Mouse (Mus musculus) spleen, adult 10 weeks (tissue): ENCODE results near the gene Fmnl1. TPM values are rescaled to one million over a fixed set of nuclear protein-coding genes. Genes with fewer than 3 reads are reported as not detected.

Experiments used
- polyA plus RNA-seq: library from polyadenylated mRNA; stranded (reverse); fragments of 350-450 nt; fragmentation: Illumina TruSeq; extraction: RNeasy Lipid Tissue Mini Kit (QIAGEN cat#74804); gene quantifications from one replicate; pipeline ENCODE4 v1.2.3, GENCODE M21; 2015; ENCODE audit warnings: low replicate concordance; ENCODE audit not compliant: insufficient read depth

Gene Fmnl1
- polyA plus RNA-seq, result 175 TPM

GRCm38 (mm10) chr11:103170494-103171285, at the start of gene Fmnl1:
TSS of gene Fmnl1 (plus strand) at chr11:103171107.

GRCm38 (mm10) chr11:103131701-103132575, 39.0 kb upstream of the Fmnl1 start, which contains the start of gene Hexim2:
TSS of gene Hexim2 (plus strand) at chr11:103132429.

GRCm38 (mm10) chr11:103208458-103208857, 37.6 kb downstream of the Fmnl1 start, which contains the start of gene 1700023F06Rik:
TSS of gene 1700023F06Rik (minus strand) at chr11:103208558.

GRCm38 (mm10) chr11:103217790-103218516, 47.0 kb downstream of the Fmnl1 start, which contains the start of gene Spata32:
TSS of gene Spata32 (minus strand) at chr11:103218432.

Other genes with a start within 250 kb of the Fmnl1 start
- 2.7 TPM for gene Kif18b, start 246.0 kb upstream of the Fmnl1 start, polyA plus RNA-seq
- not detected for gene C1ql1, start 224.4 kb upstream of the Fmnl1 start, polyA plus RNA-seq
- 48.5 TPM for gene Nmt1, start 142.9 kb upstream of the Fmnl1 start, polyA plus RNA-seq
- 14.3 TPM for gene Dcakd, start 142.8 kb upstream of the Fmnl1 start, polyA plus RNA-seq
- 0.93 TPM for gene Plcd3, start 69.4 kb upstream of the Fmnl1 start, polyA plus RNA-seq
- 17.7 TPM for gene Acbd4, start 69.4 kb upstream of the Fmnl1 start, polyA plus RNA-seq
- gene Hexim1, start 54.9 kb upstream of the Fmnl1 start, polyA plus RNA-seq, result 16.5 TPM
- 0.75 TPM for gene Hexim2, start 38.7 kb upstream of the Fmnl1 start, polyA plus RNA-seq
- not detected for gene 1700023F06Rik, start 37.5 kb downstream of the Fmnl1 start, polyA plus RNA-seq
- not detected for gene Spata32, start 47.3 kb downstream of the Fmnl1 start, polyA plus RNA-seq
- gene Map3k14, start 96.4 kb downstream of the Fmnl1 start, polyA plus RNA-seq, result 11.3 TPM
- 28.3 TPM for gene Arhgap27, start 192.6 kb downstream of the Fmnl1 start, polyA plus RNA-seq
- gene Plekhm1, start 241.6 kb downstream of the Fmnl1 start, polyA plus RNA-seq, result 20.5 TPM